Mouse (Mus musculus) retina, postnatal 1 day (tissue): Measurements from ENCODE around the gene Clasp2.

Experiments
- DNase-seq: peaks from one replicate; pipeline ENCODE4 v3.0.0-alpha.2; 2012

Clasp2 gene

DNA sequence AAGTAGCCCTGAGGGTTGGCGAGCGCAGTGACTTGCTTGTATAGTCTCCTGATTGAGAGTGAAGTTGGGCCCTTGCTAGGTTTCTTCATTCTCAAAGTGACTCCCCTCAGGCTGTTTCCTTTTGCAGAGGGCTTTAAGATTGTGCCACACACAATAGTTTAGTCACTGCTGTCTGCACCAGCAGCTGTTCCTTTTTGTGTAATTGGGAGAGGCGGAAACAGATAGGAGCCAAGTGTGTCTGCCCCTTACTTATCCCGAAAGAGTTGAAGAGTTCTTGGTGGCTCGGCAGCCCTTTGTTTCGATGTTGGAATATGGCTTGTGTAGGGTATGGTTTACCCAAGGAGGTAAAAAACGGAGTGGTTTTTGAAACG is 190.8 kb downstream of the Clasp2 start:
- DNase-seq = peak; percentile 28

GRCm38 (mm10) chr9:113932501-113932900 is 191.2 kb downstream of the Clasp2 start:
- DNase-seq = peak; percentile 4

DNA sequence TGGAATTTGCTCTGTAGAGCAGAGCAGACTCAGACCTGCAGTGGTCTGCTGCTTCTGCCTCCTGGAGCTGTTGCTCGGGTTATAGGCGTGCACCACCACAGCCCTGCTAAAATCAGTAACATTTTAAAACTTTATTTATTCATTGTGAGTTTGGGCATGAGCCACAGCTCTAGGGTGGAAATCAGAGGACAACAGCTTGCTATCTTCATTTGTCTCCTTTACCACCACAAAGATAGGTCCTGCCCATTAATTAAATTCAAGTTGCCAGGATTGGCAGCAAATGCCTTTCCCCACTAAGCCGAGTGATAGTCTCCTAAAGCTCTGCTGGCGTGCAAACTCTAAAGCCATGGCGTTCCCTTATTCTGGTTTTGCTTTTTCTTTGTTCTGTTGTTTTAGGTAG is 194.4 kb downstream of the Clasp2 start:
- DNase-seq = no peak

DNA sequence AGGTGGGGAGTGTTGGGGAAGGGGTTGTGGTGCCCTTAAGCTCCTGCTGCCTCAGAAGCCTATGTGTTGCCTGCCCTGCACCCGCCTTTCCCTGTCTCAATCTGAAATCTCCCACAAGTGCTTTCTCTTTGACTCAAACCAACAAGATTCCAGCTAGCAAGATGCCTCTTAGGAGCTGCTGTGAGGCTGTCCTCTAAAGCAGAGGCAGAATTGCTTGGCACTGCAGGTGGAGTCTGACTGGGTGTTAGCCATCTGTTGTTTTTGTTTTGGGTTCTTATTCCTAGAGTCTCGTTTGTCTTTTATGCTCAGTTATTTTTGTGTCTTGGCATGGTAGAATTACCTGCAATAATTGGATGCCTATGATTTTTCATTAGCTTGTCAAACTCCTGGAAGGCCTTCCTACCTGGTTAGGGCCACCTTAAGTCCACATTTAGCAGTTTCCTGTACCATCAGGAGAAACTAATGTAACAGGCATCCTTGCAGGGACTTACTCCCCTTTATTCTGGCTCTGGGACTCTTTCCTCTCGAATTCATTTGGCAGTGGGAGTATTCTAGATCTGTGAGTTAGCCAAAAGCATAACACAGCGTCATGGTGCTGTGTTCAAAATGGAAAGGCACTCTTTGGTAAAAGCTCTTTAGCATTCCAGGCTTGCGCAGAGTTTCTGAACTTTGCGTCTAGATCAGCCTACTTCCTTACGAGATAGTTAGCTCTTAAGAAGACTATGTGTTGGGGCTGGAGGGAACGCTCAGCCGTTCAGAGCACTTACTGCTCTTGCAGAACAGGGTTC is 198.0 kb downstream of the Clasp2 start:
- no peak for DNase-seq

- no peak for DNase-seq
Measured at GRCm38 (mm10) chr9:113941103-113941805, 200.0 kb downstream of the Clasp2 start.

- no peak for DNase-seq
Measured at GRCm38 (mm10) chr9:113943372-113943771, 202.1 kb downstream of the Clasp2 start.

DNA sequence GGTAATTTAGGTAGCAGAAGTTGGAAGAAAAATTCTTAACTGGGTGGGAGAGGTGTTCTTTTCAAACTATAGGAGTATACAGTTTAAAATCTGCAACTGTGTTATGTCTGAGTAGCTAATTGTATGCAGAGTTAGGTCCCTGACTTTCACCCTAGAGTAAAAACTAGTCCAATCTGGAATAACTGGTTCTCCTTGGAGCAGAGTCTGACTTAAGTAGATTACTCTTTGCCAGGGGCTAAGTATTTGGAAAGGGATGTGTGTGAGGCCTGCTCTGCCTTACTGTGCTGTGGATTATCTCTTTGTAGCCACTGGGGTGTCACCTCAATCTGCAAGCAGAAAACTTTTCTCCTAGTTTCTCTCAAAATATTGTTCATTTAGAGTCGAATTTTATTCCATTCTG is 205.9 kb downstream of the Clasp2 start:
- no peak for DNase-seq

DNA sequence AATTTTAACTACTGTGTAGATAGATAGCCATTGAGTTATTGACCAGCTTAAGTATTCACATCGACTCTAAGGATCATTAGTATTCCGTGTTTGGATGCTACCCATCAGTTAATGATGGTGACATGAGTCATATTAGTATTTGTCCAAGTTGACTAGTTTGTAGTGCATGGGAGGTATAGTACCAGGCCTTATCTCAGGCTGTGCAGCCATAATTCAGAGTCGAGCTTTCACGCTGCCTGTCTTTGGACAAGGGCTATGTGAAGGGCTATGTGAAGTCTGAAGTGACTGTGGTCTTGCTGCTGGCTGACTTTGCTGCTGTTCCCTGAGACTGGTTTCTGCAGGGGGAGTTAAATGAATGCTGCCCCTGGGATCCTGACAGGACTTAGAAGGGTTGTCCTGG is 216.5 kb downstream of the Clasp2 start:
- no peak for DNase-seq

DNA sequence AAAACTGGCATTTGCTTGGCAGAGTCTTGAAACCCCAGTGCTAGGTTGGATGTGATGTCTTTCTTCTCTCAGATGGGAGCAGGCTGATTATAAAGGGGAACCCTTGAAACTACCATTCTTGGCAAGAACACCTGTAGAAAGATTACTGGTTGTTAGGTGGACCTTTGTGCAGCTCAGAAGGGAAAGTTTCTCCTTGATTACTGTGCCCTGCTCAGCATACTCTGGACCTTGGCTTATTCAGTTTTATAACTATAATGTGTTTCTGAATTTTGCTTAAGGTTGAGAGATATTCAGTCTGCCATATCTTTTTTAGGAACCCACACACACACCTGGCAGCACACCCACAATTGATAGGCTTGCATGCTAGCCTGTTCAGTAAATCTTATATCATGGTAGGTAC is 222.4 kb downstream of the Clasp2 start:
- DNase-seq = no peak

GRCm38 (mm10) chr9:113964415-113964814 is 223.1 kb downstream of the Clasp2 start:
- DNase-seq = no peak

- no peak for DNase-seq
Measured at GRCm38 (mm10) chr9:113966838-113967237, 225.6 kb downstream of the Clasp2 start.

DNA sequence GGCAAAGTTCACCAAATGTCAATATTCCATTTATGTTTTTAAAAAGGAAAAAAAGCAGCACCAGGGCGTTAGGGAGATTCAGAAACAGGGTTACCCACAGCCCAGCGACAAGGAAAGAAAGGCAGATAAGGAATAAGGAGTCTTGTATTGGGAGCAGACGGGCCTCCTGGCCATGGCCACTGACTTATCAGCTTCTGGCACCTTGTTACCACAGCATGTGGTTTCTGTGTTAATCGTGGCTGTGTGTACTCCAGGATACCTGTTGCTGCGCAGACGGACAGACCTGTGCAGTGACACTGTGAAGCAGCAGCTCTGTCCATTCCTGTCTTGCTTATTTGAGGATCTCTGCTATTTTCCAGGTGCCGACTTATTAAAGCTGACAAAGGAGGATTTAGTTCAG is 227.7 kb downstream of the Clasp2 start:
- DNase-seq = no peak
